Mouse (Mus musculus) heart, adult 2 months (tissue): Measurements from ENCODE around the gene Nemf. TPM values are rescaled to one million over a fixed set of nuclear protein-coding genes. Genes with fewer than 3 reads are reported as not detected.
A peak's percentile ranks its signal among the peaks of the same experiment; 100 is the strongest.

Source experiments
- DNase-seq, 2 experiments: peaks; one replicate each; pipeline ENCODE4 v3.0.0; 2021
- H3K27ac ChIP-seq: fragments of 200-600 bp; 2 replicates; pipeline ENCODE4 v1.8.1; 2022
- H3K27me3 ChIP-seq: fragments of 200-500 bp; 2 replicates; pipeline ENCODE4 v1.6.1; 2012; ENCODE audit warnings: mild to moderate bottlenecking, low read length, inconsistent platforms, mixed read lengths; ENCODE audit not compliant: control insufficient read depth, insufficient read depth
- H3K36me3 ChIP-seq: fragments of 200-500 bp; 2 replicates; pipeline ENCODE4 v1.6.1; 2012; ENCODE audit warnings: low read length, inconsistent platforms; ENCODE audit not compliant: control insufficient read depth, insufficient read depth
- H3K4me1 ChIP-seq: fragments of 200-500 bp; 2 replicates; pipeline ENCODE4 v1.6.1; 2011; ENCODE audit warnings: low read length; ENCODE audit not compliant: control insufficient read depth, insufficient read depth
- H3K4me3 ChIP-seq: fragments of 200-600 bp; 2 replicates; pipeline ENCODE4 v1.8.1; 2022
- H3K79me2 ChIP-seq: fragments of 200-500 bp; replicated peaks from 2 replicates; pipeline ENCODE4 v1.6.1; 2012; ENCODE audit warnings: mild to moderate bottlenecking, inconsistent platforms, low read length, moderate library complexity, mixed read lengths; ENCODE audit not compliant: control insufficient read depth, insufficient read depth
- H3K9ac ChIP-seq: fragments of 200-500 bp; 2 replicates; pipeline ENCODE4 v1.6.1; 2012; ENCODE audit warnings: low read depth, mild to moderate bottlenecking, control low read depth, inconsistent platforms, low read length, mixed read lengths
- CTCF ChIP-seq: fragments of 200-600 bp; IDR thresholded peaks from 2 replicates; pipeline ENCODE4 v1.8.1; 2022; ENCODE audit warnings: antibody characterized with exemption, mild to moderate bottlenecking, moderate library complexity
- EP300 ChIP-seq: fragments of 200-500 bp; IDR thresholded peaks from 2 replicates; pipeline ENCODE4 v1.6.1; 2011; ENCODE audit warnings: low read depth, low read length, control low read depth; ENCODE audit not compliant: insufficient read depth
- POLR2A ChIP-seq: fragments of 200-500 bp; IDR thresholded peaks from 2 replicates; pipeline ENCODE4 v1.6.1; 2011; ENCODE audit warnings: mild to moderate bottlenecking, low read depth, low read length, control low read depth; ENCODE audit not compliant: insufficient read depth
- WGBS: fragments of 180-500 bp; shearing (Covaris S2); methylation state at CpG from one replicate; pipeline ENCODE4 v1.1.7; 2018; 5-methylcytosine and 5-hydroxymethylcytosine counted together
- intact Hi-C: fragments of 180-260 bp; cut with DNase I; formaldehyde crosslinking; loops from one replicate; pipeline ENCODE4 v1.15.1; 2025
- polyA plus RNA-seq: library from polyadenylated mRNA; depleted of rRNA; stranded (reverse); fragments of >200 nt; gene quantifications from 2 replicates; pipeline ENCODE4 v1.2.3, GENCODE M21; 2012
- total RNA-seq, 2 experiments: library from RNA; stranded (reverse); gene quantifications; 2 replicates each; pipeline ENCODE4 v1.2.3; 2021

The Nemf gene
- total and polyA plus RNA-seq, 3 experiments: 3.8 to 22.7 (median 21.9) TPM

- peaks cover 6% of the 10 kb centered on the region for H3K36me3 ChIP-seq
- H3K79me2 ChIP-seq: no peaks in the 10 kb centered on the region
- 85% methylated on average over 2 of the region's 2 CpGs for WGBS
- no peak overlapping the region for H3K9ac ChIP-seq
- no peaks in the 10 kb centered on the region for H3K27me3 ChIP-seq
- no peak overlapping the region for H3K4me3 ChIP-seq
- intact Hi-C loops: no loop called here
- H3K4me1 ChIP-seq: no peaks in the 10 kb centered on the region
- H3K27ac ChIP-seq: no peak overlapping the region
- TF ChIP-seq POLR2A: no peak
- no peak for TF ChIP-seq CTCF
- TF ChIP-seq EP300: no peak
- DNase-seq: no peak
Measured at GRCm38 (mm10) chr12:69349928-69350327, 7.0 kb downstream of the Nemf start.

- no peak overlapping the region for H3K9ac ChIP-seq
- H3K4me1 ChIP-seq: no peaks in the 10 kb centered on the region
- H3K27ac ChIP-seq: no peak overlapping the region
- DNase-seq: no peak
- no peak for TF ChIP-seq EP300
- no peak for TF ChIP-seq POLR2A
- peak; percentile 75 for TF ChIP-seq CTCF
- H3K27me3 ChIP-seq: no peaks in the 10 kb centered on the region
- peaks cover 5% of the 10 kb centered on the region for H3K36me3 ChIP-seq
- H3K79me2 ChIP-seq: no peaks in the 10 kb centered on the region
- 83% methylated on average over 2 of the region's 2 CpGs for WGBS
- intact Hi-C loops: no loop called here
- no peak overlapping the region for H3K4me3 ChIP-seq
Measured at GRCm38 (mm10) chr12:69333547-69333946, 23.4 kb downstream of the Nemf start.

- Histone ChIP-seq H3K9ac (no peak overlapping the region), H3K4me3 (no peak overlapping the region), H3K27ac (no peak overlapping the region), H3K79me2 (no peaks in the 10 kb centered on the region), H3K27me3 (no peaks in the 10 kb centered on the region), H3K4me1 (no peaks in the 10 kb centered on the region), H3K36me3 (peaks cover 5% of the 10 kb centered on the region)
- TF ChIP-seq CTCF (no peak), EP300 (no peak), POLR2A (no peak)
- 55% methylated on average over 1 of the region's 1 CpGs for WGBS
- DNase-seq: no peak
- intact Hi-C loops: no loop called here
Measured at GRCm38 (mm10) chr12:69332147-69332546, 24.8 kb downstream of the Nemf start.

GRCm38 (mm10) chr12:69331187-69331586 is 25.8 kb downstream of the Nemf start:
- TF ChIP-seq POLR2A: no peak
- no peak for TF ChIP-seq EP300
- TF ChIP-seq CTCF: no peak
- H3K4me3 ChIP-seq: no peak overlapping the region
- H3K27ac ChIP-seq: no peak overlapping the region
- no peaks in the 10 kb centered on the region for H3K79me2 ChIP-seq
- H3K36me3 ChIP-seq: peaks cover 5% of the 10 kb centered on the region
- no peaks in the 10 kb centered on the region for H3K27me3 ChIP-seq
- WGBS: 91% methylated on average over 3 of the region's 3 CpGs
- intact Hi-C loops: no loop called here
- H3K9ac ChIP-seq: no peak overlapping the region
- H3K4me1 ChIP-seq: no peaks in the 10 kb centered on the region
- DNase-seq: no peak

- Histone ChIP-seq H3K27me3 (no peaks in the 10 kb centered on the region), H3K4me1 (peaks cover 5% of the 10 kb centered on the region; the same call in 1 of the 2 replicates), H3K27ac (no peak overlapping the region), H3K4me3 (no peak overlapping the region), H3K79me2 (no peaks in the 10 kb centered on the region), H3K9ac (no peak overlapping the region), H3K36me3 (peaks cover 8% of the 10 kb centered on the region)
- intact Hi-C loops: no loop called here
- DNase-seq: no peak
- TF ChIP-seq CTCF: no peak
- TF ChIP-seq POLR2A: no peak
Measured at GRCm38 (mm10) chr12:69318431-69318830, 38.5 kb downstream of the Nemf start.

GRCm38 (mm10) chr12:69309659-69310058 is 47.3 kb downstream of the Nemf start:
- Histone ChIP-seq H3K9ac (no peak overlapping the region), H3K27me3 (no peaks in the 10 kb centered on the region), H3K36me3 (peaks cover 15% of the 10 kb centered on the region; the same call in 1 of the 2 replicates), H3K4me1 (no peaks in the 10 kb centered on the region), H3K79me2 (no peaks in the 10 kb centered on the region), H3K4me3 (no peak overlapping the region), H3K27ac (no peak overlapping the region)
- 94% methylated on average over 4 of the region's 4 CpGs for WGBS
- intact Hi-C loops: no loop called here
- no peak for DNase-seq
- TF ChIP-seq EP300 (no peak), CTCF (no peak), POLR2A (no peak)

- no peak overlapping the region for H3K9ac ChIP-seq
- H3K36me3 ChIP-seq: peaks cover 15% of the 10 kb centered on the region; the same call in 1 of the 2 replicates
- intact Hi-C loops: no loop called here
- no peaks in the 10 kb centered on the region for H3K27me3 ChIP-seq
- no peaks in the 10 kb centered on the region for H3K4me1 ChIP-seq
- WGBS: 91% methylated on average over 7 of the region's 7 CpGs
- no peak overlapping the region for H3K27ac ChIP-seq
- no peak for TF ChIP-seq EP300
- TF ChIP-seq CTCF: no peak
- no peak for TF ChIP-seq POLR2A
- no peak overlapping the region for H3K4me3 ChIP-seq
- DNase-seq: no peak
- no peaks in the 10 kb centered on the region for H3K79me2 ChIP-seq
Measured at GRCm38 (mm10) chr12:69306333-69306732, 50.6 kb downstream of the Nemf start.
